Mouse (Mus musculus): Measurements from ENCODE around the gene Rtkn2. TPM values are rescaled to one million over a fixed set of nuclear protein-coding genes. Genes with fewer than 3 reads are reported as not detected.

Rtkn2 gene
- total and polyA plus RNA-seq, 3 experiments = 1.1 to 1.3 TPM; not detected in 1

DNA sequence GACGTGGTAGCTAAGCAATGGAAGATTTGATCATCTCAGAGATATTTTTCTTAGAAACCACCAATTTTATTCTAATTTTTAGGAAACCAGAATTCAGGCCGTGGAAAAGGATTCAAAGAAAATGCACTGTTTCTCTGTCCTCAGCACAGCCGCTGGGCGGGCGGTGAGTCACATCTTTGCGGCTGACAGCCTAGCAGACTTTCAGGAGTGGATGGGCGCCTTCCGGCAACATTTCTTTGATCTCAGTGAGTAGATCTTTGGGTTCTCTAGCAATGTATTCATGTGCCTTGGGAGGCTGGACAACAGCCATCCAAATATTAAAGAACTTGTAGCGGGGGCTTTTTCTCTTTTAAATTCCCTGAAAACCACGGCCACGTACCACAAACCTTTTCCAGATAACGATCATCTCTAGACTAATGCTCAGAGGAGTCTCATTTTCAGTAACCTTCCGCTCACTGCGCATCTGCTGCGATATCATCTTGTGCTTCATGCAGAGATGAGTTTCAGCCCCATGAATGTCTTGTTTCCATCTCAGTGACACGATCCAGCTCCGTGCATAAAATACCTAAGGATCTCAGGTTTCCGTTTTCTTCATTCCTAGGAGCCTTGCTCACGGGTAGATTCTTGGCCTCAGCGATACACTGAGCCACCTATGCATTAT is 56.5 kb downstream of the Rtkn2 start:
- no peak for DNase-seq (ENCODE audit: low read depth, low spot score)
- Histone ChIP-seq H3K79me2 (ENCODE audit: control insufficient read depth, insufficient read depth, low read length, poor library complexity) (no peaks in the 10 kb centered on the region), H3K4me1 (ENCODE audit: control insufficient read depth in 1 of 2, insufficient read depth in 2 of 2, low read length in 2 of 2) (no peaks in the 10 kb centered on the region), H3K27ac (ENCODE audit: control insufficient read depth, low read depth, low read length) (no peak overlapping the region), H3K9me3 (replicated peaks; ENCODE audit: insufficient read depth, low read length) (no peaks in the 10 kb centered on the region), H3K27me3 (ENCODE audit: control insufficient read depth in 1 of 2, insufficient read depth in 2 of 2, low read length in 2 of 2) (no peaks in the 10 kb centered on the region), H3K36me3 (ENCODE audit: control insufficient read depth in 1 of 2, insufficient read depth in 2 of 2, low read length in 2 of 2) (no peaks in the 10 kb centered on the region), H3K4me3 (ENCODE audit: control insufficient read depth in 1 of 2, insufficient read depth in 1 of 2, low read depth in 2 of 2, low read length in 2 of 2) (no peak overlapping the region), H3K9ac (ENCODE audit: control insufficient read depth, low read depth, low read length, poor library complexity, severe bottlenecking) (no peak overlapping the region)
- no peak for TF ChIP-seq RAD21 (IDR thresholded peaks at IDR 0.05; ENCODE audit: low read depth, low read length)
- no peak for TF ChIP-seq NRF1 (IDR thresholded peaks at IDR 0.05; ENCODE audit: insufficient read depth, low read depth, low read length, poor library complexity, severe bottlenecking)
- TF ChIP-seq ZNF384 (IDR thresholded peaks at IDR 0.05; ENCODE audit: low read depth, low read length) = no peak
- no peak for TF ChIP-seq CHD2 (IDR thresholded peaks at IDR 0.05; ENCODE audit: low read length)
- no peak for TF ChIP-seq ELF1 (IDR thresholded peaks at IDR 0.05; ENCODE audit: low read depth, low read length)
- no peak for TF ChIP-seq SMC3 (IDR thresholded peaks at IDR 0.05; ENCODE audit: low read depth, low read length)
- TF ChIP-seq HCFC1 (IDR thresholded peaks at IDR 0.05; ENCODE audit: low read depth, low read length) = no peak
- no peak for TF ChIP-seq NELFE (IDR thresholded peaks at IDR 0.05; ENCODE audit: low read depth, low read length)
- no peak for TF ChIP-seq MYC (IDR thresholded peaks at IDR 0.05; ENCODE audit: low read depth, low read length)
- TF ChIP-seq MEF2A (IDR thresholded peaks at IDR 0.05; ENCODE audit: extremely low read depth, insufficient replicate concordance, low read depth, low read length, poor library complexity, severe bottlenecking) = no peak
- no peak for TF ChIP-seq ZMIZ1 (IDR thresholded peaks at IDR 0.05; ENCODE audit: low read depth, low read length)
- no peak for TF ChIP-seq POLR2AphosphoS2 (IDR thresholded peaks at IDR 0.05; ENCODE audit: low read length)
- TF ChIP-seq MAFK (IDR thresholded peaks at IDR 0.05; ENCODE audit: borderline replicate concordance, low read depth, low read length) = no peak
- no peak for TF ChIP-seq POLR2A (IDR thresholded peaks at IDR 0.05; ENCODE audit: control insufficient read depth in 1 of 2, insufficient read depth in 1 of 2, low read depth in 1 of 2, low read length in 2 of 2, poor library complexity in 1 of 2)
- no peak for TF ChIP-seq EP300 (IDR thresholded peaks at IDR 0.05; ENCODE audit: low read depth in 1 of 2, low read length in 2 of 2)

DNA sequence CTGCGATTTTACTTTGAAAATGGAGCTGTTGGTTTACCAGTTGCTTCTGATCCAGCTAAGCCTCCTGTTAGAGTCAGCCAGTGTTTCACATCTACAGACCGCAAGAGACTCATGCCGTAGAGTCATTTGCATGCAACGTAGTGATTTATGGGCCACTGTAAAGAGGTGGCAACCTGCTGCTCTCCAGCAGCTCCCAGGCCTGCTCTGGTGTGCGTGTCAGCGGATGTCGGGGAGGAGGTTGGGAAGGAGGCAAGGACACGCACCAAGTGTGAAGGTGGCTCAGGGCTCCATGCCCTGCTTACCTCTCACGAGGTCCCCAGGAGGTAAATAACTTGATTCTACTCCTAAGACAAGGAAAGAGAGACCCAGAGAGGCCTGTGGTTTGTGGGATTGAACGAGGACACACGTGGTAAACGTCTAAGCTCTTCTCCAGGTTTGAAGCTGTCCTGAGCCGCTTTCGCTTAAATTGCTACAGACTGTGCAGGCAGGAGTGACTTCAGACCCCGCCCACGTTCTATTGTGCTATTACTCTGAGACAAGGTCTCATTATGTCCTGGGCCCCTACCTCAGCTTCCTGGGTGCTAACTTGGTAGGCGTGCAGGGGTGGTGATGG is 57.1 kb downstream of the Rtkn2 start:
- no peak overlapping the region for H3K27ac ChIP-seq (ENCODE audit: control insufficient read depth, low read depth, low read length)
- no peak overlapping the region for H3K9ac ChIP-seq (ENCODE audit: control insufficient read depth, low read depth, low read length, poor library complexity, severe bottlenecking)
- no peaks in the 10 kb centered on the region for H3K27me3 ChIP-seq (ENCODE audit: control insufficient read depth in 1 of 2, insufficient read depth in 2 of 2, low read length in 2 of 2)
- H3K4me1 ChIP-seq (ENCODE audit: control insufficient read depth in 1 of 2, insufficient read depth in 2 of 2, low read length in 2 of 2) = no peaks in the 10 kb centered on the region
- DNase-seq (ENCODE audit: low read depth, low spot score) = no peak
- no peaks in the 10 kb centered on the region for H3K36me3 ChIP-seq (ENCODE audit: control insufficient read depth in 1 of 2, insufficient read depth in 2 of 2, low read length in 2 of 2)
- TF ChIP-seq MAX (IDR thresholded peaks at IDR 0.05; ENCODE audit: low read length) (no peak), MEF2A (IDR thresholded peaks at IDR 0.05; ENCODE audit: extremely low read depth, insufficient replicate concordance, low read depth, low read length, poor library complexity, severe bottlenecking) (no peak), UBTF (IDR thresholded peaks at IDR 0.05; ENCODE audit: borderline replicate concordance, insufficient read depth, low read depth, low read length) (no peak), CHD1 (IDR thresholded peaks at IDR 0.05; ENCODE audit: low read depth, low read length) (no peak), EP300 (IDR thresholded peaks at IDR 0.05; ENCODE audit: low read depth in 1 of 2, low read length in 2 of 2) (no peak), GATA1 (IDR thresholded peaks at IDR 0.05; ENCODE audit: low read depth, low read length) (no peak), POLR2AphosphoS5 (IDR thresholded peaks at IDR 0.05; ENCODE audit: borderline replicate concordance, low read depth, low read length) (no peak), SMC3 (IDR thresholded peaks at IDR 0.05; ENCODE audit: low read depth, low read length) (no peak), ZMIZ1 (IDR thresholded peaks at IDR 0.05; ENCODE audit: low read depth, low read length) (no peak), JUND (IDR thresholded peaks at IDR 0.05; ENCODE audit: low read depth, low read length) (no peak), NELFE (IDR thresholded peaks at IDR 0.05; ENCODE audit: low read depth, low read length) (no peak), ETS1 (IDR thresholded peaks at IDR 0.05; ENCODE audit: low read depth, low read length) (no peak), MAFK (IDR thresholded peaks at IDR 0.05; ENCODE audit: borderline replicate concordance, low read depth, low read length) (no peak), ZKSCAN1 (IDR thresholded peaks at IDR 0.05; ENCODE audit: low read depth, low read length) (no peak)
- H3K79me2 ChIP-seq (ENCODE audit: control insufficient read depth, insufficient read depth, low read length, poor library complexity) = no peaks in the 10 kb centered on the region
- H3K4me3 ChIP-seq (ENCODE audit: control insufficient read depth in 1 of 2, insufficient read depth in 1 of 2, low read depth in 2 of 2, low read length in 2 of 2) = no peak overlapping the region
- H3K9me3 ChIP-seq (replicated peaks; ENCODE audit: insufficient read depth, low read length) = no peaks in the 10 kb centered on the region
